Mouse (Mus musculus) midbrain, embryonic 14.5 days (tissue): ENCODE data around the gene Atp13a4. TPM values are rescaled to one million over a fixed set of nuclear protein-coding genes. Genes with fewer than 3 reads are reported as not detected.

Experiments used
- ATAC-seq: fragments of 200-750 bp; cut with Nextera tagmentation; 2 replicates; pipeline ENCODE4 v1.8.0; 2017; ENCODE audit warnings: moderate number of reproducible peaks, moderate library complexity; ENCODE audit not compliant: low FRiP score, low TSS enrichment
- DNase-seq: peaks from one replicate; pipeline ENCODE4 v3.0.0-alpha.2; 2015
- H3K27ac ChIP-seq: fragments of 300-500 bp; sonication (generic); replicated peaks from 2 replicates; pipeline ENCODE4 v1.5.1; 2014; ENCODE audit warnings: mild to moderate bottlenecking, low read depth, low read length, moderate library complexity
- H3K27me3 ChIP-seq: fragments of 300-500 bp; sonication (generic); 2 replicates; pipeline ENCODE4 v1.6.1; 2014; ENCODE audit warnings: low read length, control low read depth, mixed read lengths; ENCODE audit not compliant: control insufficient read depth, insufficient read depth
- H3K36me3 ChIP-seq: fragments of 300-500 bp; sonication (generic); 2 replicates; pipeline ENCODE4 v1.6.1; 2014; ENCODE audit warnings: low read length, control low read depth; ENCODE audit not compliant: control insufficient read depth, insufficient read depth
- H3K4me1 ChIP-seq: fragments of 300-500 bp; sonication (generic); 2 replicates; pipeline ENCODE4 v1.6.1; 2014; ENCODE audit warnings: mild to moderate bottlenecking, antibody characterized with exemption, low read length, control low read depth; ENCODE audit not compliant: control insufficient read depth, insufficient read depth
- H3K4me2 ChIP-seq: fragments of 300-500 bp; sonication (generic); 2 replicates; pipeline ENCODE4 v1.6.1; 2014; ENCODE audit warnings: mild to moderate bottlenecking, low read length, moderate library complexity
- H3K4me3 ChIP-seq: fragments of 300-500 bp; sonication (generic); replicated peaks from 2 replicates; pipeline ENCODE4 v1.5.1; 2014; ENCODE audit warnings: low read depth, low read length
- H3K9ac ChIP-seq: fragments of 300-500 bp; sonication (generic); replicated peaks from 2 replicates; pipeline ENCODE4 v1.6.1; 2014; ENCODE audit warnings: mild to moderate bottlenecking, low read length, moderate library complexity
- H3K9me3 ChIP-seq: fragments of 300-500 bp; sonication (generic); 2 replicates; pipeline ENCODE4 v1.6.1; 2016; ENCODE audit warnings: low read length, control low read depth, mixed read lengths; ENCODE audit not compliant: control insufficient read depth
- WGBS: fragments of 180-500 bp; shearing (Covaris S2); extraction: QIAGEN DNeasy Blood & Tissue Kit; methylation state at CpG from one replicate; pipeline ENCODE4 v1.1.7; 2014; 5-methylcytosine and 5-hydroxymethylcytosine counted together
- polyA plus RNA-seq: library from polyadenylated mRNA; unstranded; fragments of >200 nt; fragmentation: Nextera tagmentation; extraction: Ambion mirVana; gene quantifications from 2 replicates; pipeline ENCODE4 v1.2.1, GENCODE M21; 2014

The Atp13a4 gene
- polyA plus RNA-seq, 1 experiment from 2014 or later = 1.4 TPM

- ATAC-seq = no peak
- Histone ChIP-seq H3K27me3 (no peaks in the 10 kb centered on the region), H3K4me1 (no peaks in the 10 kb centered on the region), H3K36me3 (no peaks in the 10 kb centered on the region), H3K9ac (no peak overlapping the region), H3K4me2 (no peak overlapping the region), H3K27ac (no peak overlapping the region), H3K4me3 (no peak overlapping the region), H3K9me3 (no peaks in the 10 kb centered on the region)
- DNase-seq = no peak
- 75% methylated on average over 6 of the region's 6 CpGs for WGBS
These were observed 91.4 kb downstream of the Atp13a4 start for GRCm38 (mm10) chr16:29453282-29453681.

DNA sequence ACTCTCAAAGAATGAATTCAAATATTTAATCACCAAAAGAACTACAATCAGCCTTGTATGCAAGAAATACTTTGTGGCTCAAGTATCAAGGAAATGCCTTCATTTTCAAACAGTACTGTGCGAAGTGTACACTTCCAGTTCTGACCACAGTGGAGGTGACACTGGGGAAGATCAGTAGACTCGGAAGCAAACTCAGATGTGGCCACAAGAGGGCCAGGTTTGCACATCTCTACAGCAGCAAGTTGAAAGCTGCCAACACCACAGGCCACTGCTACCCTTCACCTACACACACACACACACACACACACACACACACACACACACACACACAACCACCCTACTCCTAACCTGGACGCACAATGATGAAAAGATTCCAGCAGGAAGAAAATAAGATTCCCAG, 93.0 kb downstream of the Atp13a4 start:
- no peaks in the 10 kb centered on the region for H3K4me1 ChIP-seq
- WGBS = 62% methylated on average over 3 of the region's 3 CpGs
- H3K27ac ChIP-seq = no peak overlapping the region
- DNase-seq = peak; percentile 73
- H3K4me2 ChIP-seq = no peak overlapping the region
- H3K27me3 ChIP-seq = no peaks in the 10 kb centered on the region
- ATAC-seq = no peak
- no peak overlapping the region for H3K9ac ChIP-seq
- no peaks in the 10 kb centered on the region for H3K36me3 ChIP-seq
- H3K4me3 ChIP-seq = no peak overlapping the region
- no peaks in the 10 kb centered on the region for H3K9me3 ChIP-seq

DNA sequence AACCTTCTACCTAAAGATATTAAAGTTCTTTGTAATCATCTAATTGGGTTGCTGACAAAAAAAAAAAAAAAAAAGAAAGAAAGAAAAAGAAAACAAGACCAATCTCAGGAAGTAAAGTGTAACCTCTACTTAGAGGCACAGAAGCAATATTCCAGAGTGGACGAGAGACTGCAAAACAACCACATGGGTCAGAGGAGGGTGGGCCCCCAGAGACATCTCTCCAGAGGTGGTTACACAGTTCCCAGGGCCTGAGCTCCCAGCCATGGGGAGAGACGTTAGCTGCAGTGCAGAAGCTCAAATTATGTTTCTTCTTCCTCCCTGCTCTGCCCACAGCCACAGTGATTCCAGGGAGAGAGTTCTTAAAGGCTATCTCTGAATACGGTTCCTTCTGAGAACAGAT, 102.5 kb downstream of the Atp13a4 start:
- Histone ChIP-seq H3K36me3 (no peaks in the 10 kb centered on the region), H3K9me3 (no peaks in the 10 kb centered on the region), H3K9ac (no peak overlapping the region), H3K27ac (0 out of 2 replicates have a peak overlapping the region, but pooled peaks have one; percentile 28), H3K4me1 (0 out of 2 replicates have a peak, but pooled peaks cover 4% of the 10 kb centered on the region), H3K27me3 (no peaks in the 10 kb centered on the region), H3K4me3 (no peak overlapping the region), H3K4me2 (no peak overlapping the region)
- no peak for DNase-seq
- WGBS = 54% methylated on average over 3 of the region's 3 CpGs
- no peak for ATAC-seq

- H3K9ac ChIP-seq = no peak overlapping the region
- H3K36me3 ChIP-seq = no peaks in the 10 kb centered on the region
- no peaks in the 10 kb centered on the region for H3K9me3 ChIP-seq
- peak; percentile 17; the same call in 1 of the 2 replicates for ATAC-seq
- 0 out of 2 replicates have a peak, but pooled peaks cover 4% of the 10 kb centered on the region for H3K4me1 ChIP-seq
- WGBS = 45% methylated on average over 10 of the region's 10 CpGs
- H3K27me3 ChIP-seq = no peaks in the 10 kb centered on the region
- no peak overlapping the region for H3K4me2 ChIP-seq
- peak; percentile 63 for DNase-seq
- H3K27ac ChIP-seq = peak overlapping the region; percentile 52; the same call in 1 of the 2 replicates
- no peak overlapping the region for H3K4me3 ChIP-seq
These were observed 103.2 kb downstream of the Atp13a4 start for GRCm38 (mm10) chr16:29441405-29441985.

DNA sequence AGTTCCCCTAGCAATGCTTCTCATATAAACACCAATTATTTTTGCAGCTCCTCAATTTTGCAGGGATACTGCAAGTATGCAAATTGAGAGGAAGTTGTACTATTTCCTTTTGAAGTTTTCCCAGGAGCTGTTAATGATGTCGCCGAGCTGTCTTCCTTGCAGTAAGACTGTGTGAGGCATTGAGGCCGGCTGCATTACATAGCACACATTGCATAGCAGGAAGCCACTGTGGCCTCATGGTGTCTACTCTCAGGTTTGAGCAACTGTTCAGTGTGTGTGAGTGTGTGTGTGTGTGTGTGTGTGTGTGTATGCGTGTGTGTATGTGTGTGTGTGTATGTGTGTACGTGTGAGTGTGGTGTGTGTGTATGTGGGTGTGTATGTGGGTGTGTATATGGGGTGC, 106.6 kb downstream of the Atp13a4 start:
- Histone ChIP-seq H3K27ac (no peak overlapping the region), H3K4me3 (no peak overlapping the region), H3K4me1 (0 out of 2 replicates have a peak, but pooled peaks cover 4% of the 10 kb centered on the region), H3K36me3 (no peaks in the 10 kb centered on the region), H3K4me2 (no peak overlapping the region), H3K9ac (no peak overlapping the region), H3K9me3 (no peaks in the 10 kb centered on the region), H3K27me3 (no peaks in the 10 kb centered on the region)
- 80% methylated on average over 5 of the region's 5 CpGs for WGBS
- ATAC-seq = 0 out of 2 replicates have a peak, but pooled peaks have one; percentile 25
- no peak for DNase-seq

GRCm38 (mm10) chr16:29435746-29436145, 108.9 kb downstream of the Atp13a4 start:
- no peaks in the 10 kb centered on the region for H3K27me3 ChIP-seq
- no peak overlapping the region for H3K27ac ChIP-seq
- DNase-seq (no peak), ATAC-seq (no peak)
- H3K4me2 ChIP-seq = no peak overlapping the region
- H3K36me3 ChIP-seq = no peaks in the 10 kb centered on the region
- no peaks in the 10 kb centered on the region for H3K9me3 ChIP-seq
- H3K9ac ChIP-seq = no peak overlapping the region
- no peak overlapping the region for H3K4me3 ChIP-seq
- no peaks in the 10 kb centered on the region for H3K4me1 ChIP-seq
- 85% methylated on average over 6 of the region's 6 CpGs for WGBS

- Histone ChIP-seq H3K27ac (no peak overlapping the region), H3K9ac (no peak overlapping the region), H3K4me2 (no peak overlapping the region), H3K4me1 (no peaks in the 10 kb centered on the region), H3K36me3 (no peaks in the 10 kb centered on the region), H3K9me3 (no peaks in the 10 kb centered on the region), H3K4me3 (no peak overlapping the region), H3K27me3 (no peaks in the 10 kb centered on the region)
- ATAC-seq = peak; percentile 71
- peak; percentile 75 for DNase-seq
- 13% methylated on average over 5 of the region's 5 CpGs for WGBS
These were observed 110.0 kb downstream of the Atp13a4 start for GRCm38 (mm10) chr16:29434712-29435111.

- H3K36me3 ChIP-seq = no peaks in the 10 kb centered on the region
- no peak overlapping the region for H3K4me2 ChIP-seq
- no peak overlapping the region for H3K27ac ChIP-seq
- WGBS = 93% methylated on average over 6 of the region's 6 CpGs
- no peaks in the 10 kb centered on the region for H3K27me3 ChIP-seq
- no peaks in the 10 kb centered on the region for H3K4me1 ChIP-seq
- ATAC-seq (no peak), DNase-seq (no peak)
- no peaks in the 10 kb centered on the region for H3K9me3 ChIP-seq
- H3K9ac ChIP-seq = no peak overlapping the region
- no peak overlapping the region for H3K4me3 ChIP-seq
These were observed 129.8 kb downstream of the Atp13a4 start for GRCm38 (mm10) chr16:29414822-29415221.

DNA sequence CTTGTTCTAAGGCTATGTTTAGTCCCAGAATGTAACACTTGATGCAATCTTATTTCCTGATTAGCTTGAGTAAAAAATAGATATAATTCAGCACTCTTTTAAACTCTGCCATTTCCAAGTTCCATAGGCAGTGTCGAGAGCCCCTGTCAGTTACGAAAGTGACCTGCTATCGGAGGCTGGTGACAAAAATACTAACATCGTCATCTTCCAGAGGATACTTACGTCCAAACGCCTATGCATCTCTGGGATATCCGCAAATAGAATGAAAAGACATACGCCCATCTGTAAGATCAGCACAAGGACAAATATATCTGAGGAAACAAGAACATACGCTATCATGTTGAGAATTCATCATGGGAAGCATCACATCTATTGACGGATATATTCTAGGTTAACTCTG, 137.3 kb downstream of the Atp13a4 start:
- Histone ChIP-seq H3K4me1 (no peaks in the 10 kb centered on the region), H3K9me3 (no peaks in the 10 kb centered on the region), H3K27me3 (no peaks in the 10 kb centered on the region), H3K27ac (no peak overlapping the region), H3K4me2 (no peak overlapping the region), H3K36me3 (no peaks in the 10 kb centered on the region), H3K4me3 (no peak overlapping the region), H3K9ac (no peak overlapping the region)
- ATAC-seq = no peak
- no peak for DNase-seq
- WGBS = 93% methylated on average over 10 of the region's 10 CpGs
